Mouse (Mus musculus) intestine, embryonic 15.5 days (tissue): ENCODE measurements at regions not wholly inside any gene's neighbourhood (a gene's known extent, or its start where the extent isn't known, plus 50 kb on each side); places are given as distances from the start of the nearest gene placed in this dataset.
"Not testable (repeated sequence)": the region's sequence is repeated elsewhere in the genome, so short reads cannot be mapped to it uniquely, and the experiment has no call there.

Experiments
- ATAC-seq: fragments of 200-750 bp; cut with Nextera tagmentation; 2 replicates; pipeline ENCODE4 v1.8.0; 2017; ENCODE audit warnings: moderate TSS enrichment, moderate library complexity
- H3K27ac ChIP-seq: fragments of 300-500 bp; sonication (generic); 2 replicates; pipeline ENCODE4 v1.5.1; 2015; ENCODE audit warnings: mild to moderate bottlenecking, inconsistent platforms
- H3K27me3 ChIP-seq: fragments of 300-500 bp; sonication (generic); replicated peaks from 2 replicates; pipeline ENCODE4 v1.6.1; 2015; ENCODE audit warnings: inconsistent platforms
- H3K36me3 ChIP-seq: fragments of 300-500 bp; sonication (generic); 2 replicates; pipeline ENCODE4 v1.6.1; 2015; ENCODE audit warnings: inconsistent platforms
- H3K4me1 ChIP-seq: fragments of 300-500 bp; sonication (generic); replicated peaks from 2 replicates; pipeline ENCODE4 v1.6.1; 2015; ENCODE audit warnings: inconsistent platforms
- H3K4me2 ChIP-seq: fragments of 300-500 bp; sonication (generic); replicated peaks from 2 replicates; pipeline ENCODE4 v1.6.1; 2015; ENCODE audit warnings: mild to moderate bottlenecking, inconsistent platforms
- H3K4me3 ChIP-seq: fragments of 300-500 bp; sonication (generic); replicated peaks from 2 replicates; pipeline ENCODE4 v1.5.1; 2015; ENCODE audit warnings: inconsistent platforms
- H3K9ac ChIP-seq: fragments of 300-500 bp; sonication (generic); 2 replicates; pipeline ENCODE4 v1.6.1; 2015; ENCODE audit warnings: inconsistent platforms
- H3K9me3 ChIP-seq: fragments of 300-500 bp; sonication (generic); 2 replicates; pipeline ENCODE4 v1.6.1; 2016; ENCODE audit warnings: inconsistent platforms
- WGBS: fragments of 180-500 bp; shearing (Covaris S2); methylation state at CpG from one replicate; pipeline ENCODE4 v1.1.7; 2015; 5-methylcytosine and 5-hydroxymethylcytosine counted together

DNA sequence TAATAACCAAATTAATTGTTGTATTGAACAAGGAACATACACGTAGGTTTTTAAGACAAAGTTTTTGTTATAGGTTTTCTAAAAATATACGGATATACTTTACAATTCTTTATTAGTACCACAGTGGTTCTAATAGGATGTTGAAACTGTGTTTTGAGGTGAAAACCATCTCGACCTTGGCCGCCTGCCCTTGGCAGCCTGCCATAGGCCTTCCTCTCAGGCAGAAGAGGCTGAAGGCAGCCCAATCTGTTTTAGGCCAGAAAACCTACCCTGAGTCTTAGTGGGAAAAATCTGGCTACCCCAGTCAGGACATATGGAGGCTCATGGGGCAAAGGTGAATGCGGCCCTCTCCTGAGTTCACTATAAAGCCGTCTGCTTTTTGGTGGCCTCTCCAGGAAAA is 1049.7 kb upstream of the 1700008P02Rik start:
- no peak for ATAC-seq
- H3K4me3 ChIP-seq, result no peak overlapping the region
- H3K27ac ChIP-seq, result no peak overlapping the region
- no peaks in the 10 kb centered on the region for H3K4me1 ChIP-seq
- H3K9ac ChIP-seq, result no peak overlapping the region
- no peaks in the 10 kb centered on the region for H3K36me3 ChIP-seq
- no peaks in the 10 kb centered on the region for H3K27me3 ChIP-seq
- no peaks in the 10 kb centered on the region for H3K9me3 ChIP-seq
- WGBS, result 87% methylated on average over 6 of the region's 6 CpGs
- H3K4me2 ChIP-seq, result no peak overlapping the region

DNA sequence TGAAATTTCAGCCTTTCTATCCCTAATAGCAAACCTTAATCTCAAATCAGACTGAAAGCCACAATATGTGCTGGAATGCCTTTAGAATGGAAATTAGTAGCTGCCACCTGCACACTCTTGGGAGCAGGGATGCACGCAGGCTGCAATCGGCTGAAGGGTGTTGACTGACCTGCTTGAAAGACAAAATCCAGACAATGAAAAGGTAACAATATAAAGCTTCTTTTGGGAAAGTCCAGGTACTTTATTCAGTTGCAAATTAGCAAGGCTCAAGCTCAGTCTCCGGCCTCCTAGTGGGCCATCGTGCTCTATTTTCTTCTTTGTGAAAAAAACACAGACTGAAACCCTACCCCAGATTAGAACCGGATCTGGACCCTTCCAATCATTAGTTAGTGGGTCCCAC is 1047.6 kb upstream of the 1700008P02Rik start:
- 90% methylated on average over 5 of the region's 5 CpGs for WGBS
- H3K4me2 ChIP-seq, H3K4me1 ChIP-seq, H3K4me3 ChIP-seq, H3K9ac ChIP-seq, H3K27me3 ChIP-seq, ATAC-seq, H3K9me3 ChIP-seq, H3K36me3 ChIP-seq, H3K27ac ChIP-seq: not testable (repeated sequence)

GRCm38 (mm10) chr3:7666391-7667142 is 1046.3 kb upstream of the 1700008P02Rik start:
- ATAC-seq, result peak; percentile 78
- not testable (repeated sequence) for H3K27ac ChIP-seq, H3K4me2 ChIP-seq, H3K4me1 ChIP-seq, H3K9ac ChIP-seq, H3K36me3 ChIP-seq, H3K27me3 ChIP-seq, H3K9me3 ChIP-seq, H3K4me3 ChIP-seq
- 62% methylated on average over 9 of the region's 9 CpGs for WGBS
